Mouse (Mus musculus) embryonic fibroblast, embryonic 13.5 days (primary cell): ENCODE results near the gene Iqsec3.

Experiments
- CTCF ChIP-seq: IDR thresholded peaks from 2 replicates; pipeline ENCODE4 v1.5.1; 2011; ENCODE audit warnings: mild to moderate bottlenecking, control low read depth, low read length, moderate library complexity, borderline replicate concordance; ENCODE audit not compliant: insufficient read depth
- POLR2A ChIP-seq: IDR thresholded peaks from 2 replicates; pipeline ENCODE4 v1.6.1; 2011; ENCODE audit warnings: low read depth, mild to moderate bottlenecking, control low read depth, low read length, moderate library complexity

- TF ChIP-seq POLR2A, result no peak
- no peak for TF ChIP-seq CTCF
Measured at GRCm38 (mm10) chr6:121325298-121325697, 148.2 kb downstream of the Iqsec3 start.
